Mouse (Mus musculus): ENCODE results near the gene Pou3f3. TPM values are rescaled to one million over a fixed set of nuclear protein-coding genes. Genes with fewer than 3 reads are reported as not detected.

The Pou3f3 gene
- polyA plus RNA-seq, 1 experiment = not detected

GRCm38 (mm10) chr1:42686194-42687131, 9.1 kb upstream of the Pou3f3 start:
- Histone ChIP-seq H3ac (ENCODE audit: control insufficient read depth, insufficient read length) (no peak overlapping the region), H3K79me2 (ENCODE audit: control insufficient read depth, insufficient read depth) (no peaks in the 10 kb centered on the region), H3K36me3 (ENCODE audit: control insufficient read depth, insufficient read depth) (no peaks in the 10 kb centered on the region), H3K27me3 (ENCODE audit: control insufficient read depth, insufficient read depth, insufficient read length) (peaks cover 23% of the 10 kb centered on the region), H3K4me3 (no peak overlapping the region), H3K4me2 (ENCODE audit: low read depth) (no peak overlapping the region)
- TF ChIP-seq REST (IDR thresholded peaks at IDR 0.05; ENCODE audit: insufficient read depth, insufficient read length) = no peak
- TF ChIP-seq MYOG (IDR thresholded peaks at IDR 0.05; ENCODE audit: control insufficient read depth in 1 of 3, insufficient read depth in 1 of 3, insufficient read length in 2 of 3, low read depth in 2 of 3) = no peak
- no peak for TF ChIP-seq MYOD1 (IDR thresholded peaks at IDR 0.05; ENCODE audit: control insufficient read depth in 1 of 3, insufficient read length in 2 of 3, low read depth in 2 of 3)
- TF ChIP-seq CEBPB (IDR thresholded peaks at IDR 0.05; ENCODE audit: insufficient read depth, poor library complexity, severe bottlenecking) = no peak
- TF ChIP-seq E2F4 (IDR thresholded peaks at IDR 0.05; ENCODE audit: insufficient read depth) = no peak

GRCm38 (mm10) chr1:42687271-42687670, 8.3 kb upstream of the Pou3f3 start:
- Histone ChIP-seq H3K79me2 (ENCODE audit: control insufficient read depth, insufficient read depth) (no peaks in the 10 kb centered on the region), H3K4me3 (no peak overlapping the region), H3K27me3 (ENCODE audit: control insufficient read depth, insufficient read depth, insufficient read length) (peaks cover 23% of the 10 kb centered on the region), H3K36me3 (ENCODE audit: control insufficient read depth, insufficient read depth) (no peaks in the 10 kb centered on the region), H3ac (ENCODE audit: control insufficient read depth, insufficient read length) (no peak overlapping the region), H3K4me2 (ENCODE audit: low read depth) (no peak overlapping the region)
- no peak for TF ChIP-seq MYOD1 (IDR thresholded peaks at IDR 0.05; ENCODE audit: control insufficient read depth in 1 of 3, insufficient read length in 2 of 3, low read depth in 2 of 3)
- no peak for TF ChIP-seq POLR2A (IDR thresholded peaks at IDR 0.05; ENCODE audit: insufficient read length, low read depth)
- no peak for TF ChIP-seq SRF (IDR thresholded peaks at IDR 0.05; ENCODE audit: control insufficient read depth, insufficient read length, low read depth)
- TF ChIP-seq REST (IDR thresholded peaks at IDR 0.05; ENCODE audit: insufficient read depth, insufficient read length) = no peak
- TF ChIP-seq E2F4 (IDR thresholded peaks at IDR 0.05; ENCODE audit: insufficient read depth) = no peak
- no peak for TF ChIP-seq MYOG (IDR thresholded peaks at IDR 0.05; ENCODE audit: control insufficient read depth in 1 of 3, insufficient read depth in 1 of 3, insufficient read length in 2 of 3, low read depth in 2 of 3)
- TF ChIP-seq MAX (IDR thresholded peaks at IDR 0.05; ENCODE audit: low read depth) = no peak
- no peak for TF ChIP-seq CEBPB (IDR thresholded peaks at IDR 0.05; ENCODE audit: insufficient read depth, poor library complexity, severe bottlenecking)
- no peak for TF ChIP-seq USF1 (IDR thresholded peaks at IDR 0.05; ENCODE audit: low read depth)
- TF ChIP-seq TCF3 (IDR thresholded peaks at IDR 0.05; ENCODE audit: insufficient read length, low read depth) = no peak
- TF ChIP-seq POLR2AphosphoS2 (IDR thresholded peaks at IDR 0.05; ENCODE audit: insufficient read length, low read depth) = no peak
- TF ChIP-seq TCF12 (IDR thresholded peaks at IDR 0.05; ENCODE audit: insufficient read depth, poor library complexity, severe bottlenecking) = no peak

DNA sequence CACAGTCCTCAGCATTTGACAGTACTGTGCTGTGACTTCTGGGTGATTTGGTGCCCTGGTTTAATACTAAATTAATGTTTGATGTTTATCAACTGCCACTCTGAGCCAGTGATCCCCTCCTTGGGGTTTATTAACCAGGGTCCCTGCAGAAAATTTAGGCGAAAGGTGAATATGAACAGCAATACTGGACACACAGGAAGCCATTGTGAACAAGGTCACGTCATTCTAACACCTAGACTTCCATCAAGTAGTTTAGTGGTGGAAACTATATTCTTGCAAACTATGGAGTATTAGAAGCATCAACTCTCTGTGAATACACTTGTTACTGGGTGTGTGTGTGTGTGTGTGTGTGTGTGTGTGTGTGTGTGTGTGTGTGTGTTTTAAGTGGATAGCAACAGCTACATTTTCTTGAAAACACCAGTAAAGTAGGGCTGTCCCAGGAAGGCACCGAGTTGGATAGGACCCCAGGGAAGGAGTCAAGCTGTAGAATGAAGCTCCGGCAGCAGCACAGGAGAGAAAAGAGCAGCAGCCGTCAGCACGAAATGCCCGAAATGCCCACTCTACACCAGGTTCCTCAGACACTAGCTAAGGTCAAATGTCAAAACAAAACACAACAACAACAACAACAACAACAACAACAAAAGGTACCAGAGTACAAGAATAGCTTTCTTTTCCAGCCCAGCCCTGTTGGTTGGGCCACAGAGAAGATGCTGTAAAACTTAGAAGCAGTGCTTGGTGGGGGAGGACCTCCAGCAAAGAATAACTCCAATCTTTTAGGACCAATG, 7.6 kb upstream of the Pou3f3 start:
- Histone ChIP-seq H3K79me2 (ENCODE audit: control insufficient read depth, insufficient read depth) (no peaks in the 10 kb centered on the region), H3K4me2 (ENCODE audit: low read depth) (no peak overlapping the region), H3K27me3 (ENCODE audit: control insufficient read depth, insufficient read depth, insufficient read length) (peaks cover 23% of the 10 kb centered on the region), H3K36me3 (ENCODE audit: control insufficient read depth, insufficient read depth) (no peaks in the 10 kb centered on the region), H3K4me3 (no peak overlapping the region), H3ac (ENCODE audit: control insufficient read depth, insufficient read length) (no peak overlapping the region)
- TF ChIP-seq SRF (IDR thresholded peaks at IDR 0.05; ENCODE audit: control insufficient read depth, insufficient read length, low read depth) (no peak), REST (IDR thresholded peaks at IDR 0.05; ENCODE audit: insufficient read depth, insufficient read length) (no peak), MAX (IDR thresholded peaks at IDR 0.05; ENCODE audit: low read depth) (no peak), CEBPB (IDR thresholded peaks at IDR 0.05; ENCODE audit: insufficient read depth, poor library complexity, severe bottlenecking) (no peak)

DNA sequence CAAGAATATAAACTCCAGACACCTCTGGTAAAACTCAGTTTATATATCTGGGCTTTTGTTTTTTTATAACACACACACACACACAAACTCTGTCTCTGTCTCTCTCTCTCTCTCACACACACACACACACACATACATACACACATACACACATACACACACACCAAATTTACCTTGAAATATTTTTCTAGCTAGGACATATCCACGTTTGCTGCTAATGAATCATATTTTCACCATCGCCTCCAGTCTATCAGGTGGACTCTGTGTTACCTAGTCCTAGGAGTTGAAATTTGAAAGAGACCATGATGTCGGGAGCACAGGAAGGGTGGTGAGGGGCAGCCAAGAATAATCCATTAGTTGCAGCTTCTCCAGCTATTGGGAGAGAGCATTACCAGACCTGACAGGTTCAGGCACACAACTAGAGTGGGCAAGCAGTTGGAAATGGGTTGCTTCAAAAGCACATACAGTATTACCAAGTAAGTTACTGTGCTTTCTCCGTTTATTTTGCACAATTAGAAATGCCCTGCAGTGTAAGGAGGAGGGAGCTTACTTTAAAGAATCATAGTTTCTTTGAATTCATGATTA, 6.9 kb upstream of the Pou3f3 start:
- Histone ChIP-seq H3K4me2 (ENCODE audit: low read depth) (no peak overlapping the region), H3K79me2 (ENCODE audit: control insufficient read depth, insufficient read depth) (no peaks in the 10 kb centered on the region), H3ac (ENCODE audit: control insufficient read depth, insufficient read length) (no peak overlapping the region), H3K4me3 (no peak overlapping the region), H3K36me3 (ENCODE audit: control insufficient read depth, insufficient read depth) (no peaks in the 10 kb centered on the region), H3K27me3 (ENCODE audit: control insufficient read depth, insufficient read depth, insufficient read length) (peaks cover 24% of the 10 kb centered on the region)
- TF ChIP-seq POLR2A (IDR thresholded peaks at IDR 0.05; ENCODE audit: insufficient read length, low read depth) = no peak

GRCm38 (mm10) chr1:42690024-42690575, 5.5 kb upstream of the Pou3f3 start:
- Histone ChIP-seq H3K79me2 (ENCODE audit: control insufficient read depth, insufficient read depth) (no peaks in the 10 kb centered on the region), H3ac (ENCODE audit: control insufficient read depth, insufficient read length) (no peak overlapping the region), H3K4me3 (no peak overlapping the region), H3K4me2 (ENCODE audit: low read depth) (no peak overlapping the region), H3K27me3 (ENCODE audit: control insufficient read depth, insufficient read depth, insufficient read length) (peaks cover 24% of the 10 kb centered on the region), H3K36me3 (ENCODE audit: control insufficient read depth, insufficient read depth) (no peaks in the 10 kb centered on the region)
- TF ChIP-seq CEBPB (IDR thresholded peaks at IDR 0.05; ENCODE audit: insufficient read depth, poor library complexity, severe bottlenecking) = no peak
- no peak for TF ChIP-seq E2F4 (IDR thresholded peaks at IDR 0.05; ENCODE audit: insufficient read depth)
- no peak for TF ChIP-seq USF1 (IDR thresholded peaks at IDR 0.05; ENCODE audit: low read depth)
- TF ChIP-seq MAX (IDR thresholded peaks at IDR 0.05; ENCODE audit: low read depth) = no peak
